10 mouse cellular contexts compared by ENCODE assay signal in genomic region chr8:78431356-78431755, GRCm38 (mm10). TPM values are rescaled to one million over a fixed set of nuclear protein-coding genes. Genes with fewer than 3 reads are reported as not detected.
DNase-seq lines count a peak whose midpoint lies in the region; ATAC-seq lines count a peak whose summit lies in the region.
"Had no signal": no experiment of that assay in that cellular context is flagged by ENCODE, and none has a peak within 500 bp of the region (broad histone marks: within the 10 kb centered on the region; RNA-seq: fewer than 3 reads in every experiment).

No protein-coding gene starts in this region.

- no peaks in the 10 kb centered on the region for H3K36me3 ChIP-seq in hindbrain, embryonic 11.5 days (ENCODE audit: control insufficient read depth, insufficient read depth, low read length)
- no peaks in the 10 kb centered on the region for H3K36me3 ChIP-seq in hindbrain, embryonic 16.5 days (ENCODE audit: control insufficient read depth, insufficient read depth, low read length)
- H3K36me3 ChIP-seq: heart, embryonic 15.5 days; midbrain, embryonic 12.5 days had no signal

- no peak overlapping the region for H3K27ac ChIP-seq in hindbrain, embryonic 11.5 days (ENCODE audit: low read depth, low read length)
- H3K27ac ChIP-seq in hindbrain, embryonic 16.5 days (ENCODE audit: low read depth, low read length), result no peak overlapping the region
- H3K27ac ChIP-seq: heart, embryonic 15.5 days; midbrain, embryonic 12.5 days had no signal

- peak; percentile 77 for DNase-seq in hindbrain, embryonic 11.5 days (ENCODE audit: low spot score)
- peak; percentile 52 for DNase-seq in Muller cell, postnatal 12 days (ENCODE audit: inconsistent ontology term)
- DNase-seq in embryo, embryonic 11 days, result peak; percentile 86
- DNase-seq in right cerebral cortex, postnatal 36 days (ENCODE audit: low spot score in 2 of 2), result no peak

- no peaks in the 10 kb centered on the region for H3K9me3 ChIP-seq in hindbrain, embryonic 11.5 days (ENCODE audit: control insufficient read depth, low read length)
- H3K9me3 ChIP-seq in hindbrain, embryonic 16.5 days (ENCODE audit: control insufficient read depth, low read length), result no peaks in the 10 kb centered on the region
- H3K9me3 ChIP-seq: heart, embryonic 15.5 days; midbrain, embryonic 12.5 days had no signal

- ATAC-seq in hindbrain, embryonic 11.5 days (ENCODE audit: low FRiP score), result no peak
- ATAC-seq in hindbrain, embryonic 16.5 days, result no peak
- 0 out of 2 replicates have a peak, but pooled peaks have one; percentile 48 for ATAC-seq in megakaryocyte progenitor cell, adult 5-6 weeks (replicated peaks; ENCODE audit: poor library complexity)
- ATAC-seq in activated CD4-positive, CD25-positive, alpha-beta regulatory T cell, adult 4 months, result no peak
- no peak for ATAC-seq in erythroid progenitor cell, adult 5-6 weeks (replicated peaks; ENCODE audit: low FRiP score, poor library complexity, severe bottlenecking)

- H3K4me3 ChIP-seq in hindbrain, embryonic 11.5 days (ENCODE audit: low read depth, low read length), result no peak overlapping the region
- no peak overlapping the region; the same call in 1 of the 2 replicates for H3K4me3 ChIP-seq in hindbrain, embryonic 16.5 days (ENCODE audit: low read length)
- H3K4me3 ChIP-seq: heart, embryonic 15.5 days; midbrain, embryonic 12.5 days had no signal

- H3K9ac ChIP-seq in hindbrain, embryonic 11.5 days (ENCODE audit: low read depth, low read length), result no peak overlapping the region
- H3K9ac ChIP-seq in hindbrain, embryonic 16.5 days (ENCODE audit: low read depth, low read length), result no peak overlapping the region
- H3K9ac ChIP-seq: heart, embryonic 15.5 days; midbrain, embryonic 12.5 days had no signal

- peaks cover 7% of the 10 kb centered on the region for H3K4me1 ChIP-seq in hindbrain, embryonic 11.5 days (replicated peaks; ENCODE audit: control insufficient read depth, insufficient read depth, low read length)
- H3K4me1 ChIP-seq in hindbrain, embryonic 16.5 days (ENCODE audit: control insufficient read depth, insufficient read depth, low read depth, low read length), result peaks cover 16% of the 10 kb centered on the region

- peaks cover 71% of the 10 kb centered on the region for H3K27me3 ChIP-seq in hindbrain, embryonic 11.5 days (ENCODE audit: control insufficient read depth, insufficient read depth, low read length)
- H3K27me3 ChIP-seq in hindbrain, embryonic 16.5 days (replicated peaks; ENCODE audit: control insufficient read depth, insufficient read depth, low read length), result peaks cover 34% of the 10 kb centered on the region

- H3K4me2 ChIP-seq in hindbrain, embryonic 11.5 days (replicated peaks; ENCODE audit: low read depth, low read length), result no peak overlapping the region
- no peak overlapping the region for H3K4me2 ChIP-seq in hindbrain, embryonic 16.5 days (ENCODE audit: low read length)
- H3K4me2 ChIP-seq: heart, embryonic 15.5 days; midbrain, embryonic 12.5 days had no signal

- WGBS in hindbrain, embryonic 11.5 days, result 2% methylated on average over 4 of the region's 4 CpGs
- 7% methylated on average over 4 of the region's 4 CpGs for WGBS in hindbrain, embryonic 16.5 days

RNA-seq across cellular contexts. Expression of gene Pou4f2, which starts 5.1 kb away (rescaled TPM):
- polyA plus RNA-seq in hindbrain, embryonic 11.5 days (2014; fragmentation: Nextera tagmentation; extraction: Ambion mirVana), result 2.6 and 3.7 TPM in 2 replicates
- 5.2 and 5.3 TPM in 2 replicates for polyA plus RNA-seq in hindbrain, embryonic 16.5 days (2015; fragmentation: Nextera tagmentation; extraction: Ambion mirVana)
- total RNA-seq in megakaryocyte progenitor cell, adult 5-6 weeks (2015), result not detected in 2 replicates
- total RNA-seq in megakaryocyte progenitor cell, adult 5-6 weeks (2017), result not detected in 2 replicates
- not detected for polyA plus RNA-seq in activated CD4-positive, CD25-positive, alpha-beta regulatory T cell, adult 4 months (2017; shearing (Covaris generic))
- total RNA-seq in erythroid progenitor cell, adult 5-6 weeks (2015; ENCODE audit: low replicate concordance), result not detected in 2 replicates
- not detected in 2 replicates for total RNA-seq in erythroid progenitor cell, adult 5-6 weeks (2017; ENCODE audit: low replicate concordance)
- polyA plus RNA-seq: heart, embryonic 15.5 days had no signal

Comparison
In these comparisons a context has a peak if more than half of its experiments do, and no peak if none do; other contexts are left out.
1. DNase-seq: peak in hindbrain, embryonic 11.5 days (single experiment), Muller cell, postnatal 12 days (single experiment) and embryo, embryonic 11 days (single experiment); none in right cerebral cortex, postnatal 36 days (0 of 2).